Mouse (Mus musculus) kidney, postnatal 25 days (tissue): Measurements from ENCODE around the gene Olfr159.
"Not testable (repeated sequence)": the region's sequence is repeated elsewhere in the genome, so short reads cannot be mapped to it uniquely, and the experiment has no call there.

Experiments
- DNase-seq, 2 experiments: peaks; one replicate each; pipeline ENCODE4 v3.0.0; 2021; ENCODE audit warnings: mixed read lengths in 2 of 2

Olfr159 gene

DNA sequence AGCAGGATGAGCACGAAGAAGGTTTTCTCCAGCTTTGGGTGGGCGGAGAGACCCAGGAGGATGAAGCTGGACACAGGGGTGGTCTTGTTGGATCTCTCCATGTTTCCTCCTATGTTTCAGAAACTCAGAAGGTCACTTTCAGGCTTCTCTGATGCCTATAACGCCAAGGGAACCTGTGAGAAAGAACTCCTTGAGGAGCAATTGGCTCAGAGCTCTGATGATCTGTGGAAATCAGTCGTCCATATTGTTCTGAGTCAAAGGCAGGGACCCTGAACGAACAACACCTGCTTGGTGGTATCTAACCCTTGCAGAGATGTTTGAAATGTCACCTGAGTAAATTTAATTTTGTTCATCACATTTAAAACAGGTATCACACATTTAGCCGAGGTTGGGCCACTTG lies at the start of gene Olfr159:
Gene Olfr159 (minus strand): TSS at position 101 of the 400 bp plus-strand sequence.
- no peak for DNase-seq

GRCm38 (mm10) chr4:43798936-43799335 lies 28.1 kb upstream of the Olfr159 start:
- DNase-seq: no peak

GRCm38 (mm10) chr4:43795844-43796243 lies 25.0 kb upstream of the Olfr159 start:
- DNase-seq: not testable (repeated sequence)

- DNase-seq: no peak
Observed at GRCm38 (mm10) chr4:43795296-43795695, 24.5 kb upstream of the Olfr159 start.

DNA sequence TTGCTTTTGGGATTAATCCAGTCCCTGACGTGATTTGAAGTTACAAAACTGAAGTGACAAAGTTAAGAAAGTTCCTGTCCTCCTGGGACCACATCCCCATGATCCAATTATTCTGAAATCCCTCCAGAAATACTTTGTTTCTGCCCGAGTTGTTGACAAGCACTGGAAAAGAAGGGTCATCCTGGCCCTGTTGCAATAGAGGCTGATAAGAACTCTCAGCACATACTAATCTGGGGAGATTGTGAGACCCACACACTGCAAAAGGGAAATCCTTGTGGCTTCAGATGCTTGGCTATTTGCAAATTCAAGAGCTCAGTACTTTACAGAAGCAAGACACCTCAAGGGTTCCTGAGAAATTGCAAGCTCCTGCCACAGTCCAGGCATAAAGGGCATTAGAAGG lies 1.5 kb upstream of the Olfr159 start:
- no peak for DNase-seq

GRCm38 (mm10) chr4:43771626-43772025 lies 817 bp upstream of the Olfr159 start:
- no peak for DNase-seq

- DNase-seq: no peak
Observed at GRCm38 (mm10) chr4:43769374-43769773, 1.4 kb downstream of the Olfr159 start.

DNA sequence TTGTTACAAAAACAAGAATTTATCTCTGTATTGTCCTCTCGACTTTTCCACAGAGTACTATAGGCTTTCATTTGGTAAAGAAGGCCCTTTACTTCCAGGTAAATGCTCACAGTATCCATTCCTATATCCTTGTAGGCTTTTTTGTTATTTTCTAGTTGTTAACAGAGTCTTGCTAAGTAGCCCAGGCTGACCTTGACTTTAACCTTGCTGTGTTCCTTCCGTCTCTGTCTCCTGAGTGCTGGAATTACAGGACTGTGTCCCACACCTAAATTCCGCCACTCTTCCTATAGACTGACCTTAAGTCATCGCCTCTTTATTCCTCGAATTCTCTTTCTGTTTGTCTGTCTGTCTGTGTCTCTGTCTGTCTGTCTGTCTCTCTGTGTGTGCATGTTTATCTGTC lies 2.5 kb downstream of the Olfr159 start:
- no peak for DNase-seq

DNA sequence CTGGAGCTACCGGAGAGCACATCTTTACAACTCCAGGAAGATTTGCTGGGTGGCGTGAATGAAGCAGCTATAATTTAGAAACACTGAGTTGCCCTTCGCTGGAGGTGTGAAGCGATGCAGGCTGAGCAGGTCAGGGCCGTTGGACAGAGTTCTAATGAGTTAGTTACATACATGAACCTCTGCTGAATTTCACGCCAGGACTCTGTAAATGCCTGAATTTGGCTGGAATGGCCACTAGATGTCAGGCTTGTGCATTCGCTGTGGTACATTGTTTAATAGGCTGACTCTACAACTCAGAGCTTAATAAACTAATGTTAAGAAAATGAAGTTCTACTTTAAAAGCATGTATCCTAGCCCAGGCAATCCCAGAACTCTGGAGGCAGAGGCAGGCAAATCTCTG lies 7.4 kb downstream of the Olfr159 start:
- peak; percentile 47 to 78 for DNase-seq

GRCm38 (mm10) chr4:43761336-43761735 lies 9.5 kb downstream of the Olfr159 start:
- DNase-seq: no peak

GRCm38 (mm10) chr4:43760460-43760859 lies 10.3 kb downstream of the Olfr159 start:
- peak in 1 of 2 experiments; percentile 58 for DNase-seq

DNA sequence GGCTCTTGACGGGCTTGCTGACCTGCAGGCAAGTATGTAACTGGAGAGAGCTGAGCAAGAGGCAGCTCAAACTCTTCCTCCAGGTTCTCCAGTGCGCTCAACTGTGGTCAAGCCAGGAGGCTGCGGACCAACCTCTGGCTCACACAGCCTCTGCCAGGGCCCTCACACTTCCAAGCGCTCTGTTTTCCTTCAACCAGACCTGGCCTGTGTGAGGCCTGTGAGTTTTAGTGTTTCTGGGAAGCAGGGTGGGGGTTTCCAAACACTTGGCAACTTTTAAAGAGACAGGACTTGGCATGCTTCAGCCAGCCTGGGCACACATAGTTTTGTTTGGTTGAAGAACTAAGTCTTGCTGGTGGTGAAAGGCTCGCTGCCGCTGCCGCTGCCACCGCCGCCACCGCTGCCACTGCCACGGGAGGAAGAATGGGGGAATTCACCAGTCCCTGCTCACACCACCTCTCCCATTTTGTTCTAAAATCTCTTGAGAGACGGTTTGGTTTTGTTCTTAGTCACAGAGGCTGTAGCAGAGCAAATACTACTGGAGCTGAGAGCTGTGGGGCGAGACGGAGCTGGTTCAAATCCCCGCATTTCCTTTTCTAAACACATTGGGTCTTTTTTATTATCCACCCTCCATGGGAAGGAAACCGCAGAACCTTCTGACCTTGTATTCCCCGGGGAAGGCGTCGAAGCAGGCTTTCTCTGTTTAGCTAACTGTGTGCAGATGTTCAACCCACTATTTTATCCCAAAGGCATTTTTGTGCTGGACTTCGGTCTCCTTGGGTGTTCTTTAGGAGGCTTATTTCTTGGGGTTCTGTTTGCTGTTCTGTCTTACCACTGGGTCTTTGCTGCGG lies 11.0 kb downstream of the Olfr159 start:
- DNase-seq: peak in 1 of 2 experiments; percentile 26

GRCm38 (mm10) chr4:43757213-43757612 lies 13.6 kb downstream of the Olfr159 start:
- no peak for DNase-seq

- peak in 1 of 2 experiments; percentile 41 for DNase-seq
Observed at GRCm38 (mm10) chr4:43745187-43745586, 25.6 kb downstream of the Olfr159 start.

GRCm38 (mm10) chr4:43743099-43743498 lies 27.7 kb downstream of the Olfr159 start:
- peak in 1 of 2 experiments; percentile 32 for DNase-seq

DNA sequence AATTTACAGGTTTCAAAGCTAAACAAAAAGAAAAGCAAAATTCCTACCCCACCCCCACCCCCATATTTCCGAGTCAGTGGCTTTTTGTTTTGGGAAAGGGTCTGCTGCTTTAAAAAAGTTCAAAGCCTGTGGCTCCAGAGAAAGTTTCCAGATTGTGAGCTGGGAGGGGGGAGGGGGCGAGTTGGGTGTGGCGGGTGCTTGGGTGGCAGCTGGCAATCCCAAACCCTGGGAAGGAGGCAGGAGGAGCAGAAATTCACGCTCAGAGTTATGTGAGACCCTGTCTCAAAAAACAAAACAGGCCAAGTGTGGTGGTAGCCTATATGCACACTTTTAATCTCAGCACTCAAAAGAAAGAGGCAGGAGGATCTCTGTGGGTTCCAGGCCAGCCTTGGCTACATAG lies 28.2 kb downstream of the Olfr159 start:
- no peak for DNase-seq

DNA sequence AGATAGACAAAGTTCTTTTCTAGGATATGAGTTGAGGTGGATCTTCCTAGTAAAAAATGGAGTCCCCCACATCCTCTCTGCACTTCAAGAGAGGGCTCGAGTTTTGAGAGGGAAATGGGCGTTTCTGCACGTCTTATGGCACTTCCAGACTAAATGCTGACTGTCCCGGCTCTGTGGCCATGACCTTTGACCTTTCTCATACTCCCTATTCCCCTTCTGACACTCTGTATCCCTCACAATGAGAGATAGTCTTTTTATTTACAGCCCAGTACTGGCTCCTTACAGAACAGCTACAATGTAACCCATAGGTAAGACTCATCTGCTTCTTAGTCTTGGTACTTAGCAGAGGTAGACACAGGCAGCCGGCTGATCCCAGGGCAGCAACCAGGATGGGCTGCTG lies 29.3 kb downstream of the Olfr159 start:
- no peak for DNase-seq

DNA sequence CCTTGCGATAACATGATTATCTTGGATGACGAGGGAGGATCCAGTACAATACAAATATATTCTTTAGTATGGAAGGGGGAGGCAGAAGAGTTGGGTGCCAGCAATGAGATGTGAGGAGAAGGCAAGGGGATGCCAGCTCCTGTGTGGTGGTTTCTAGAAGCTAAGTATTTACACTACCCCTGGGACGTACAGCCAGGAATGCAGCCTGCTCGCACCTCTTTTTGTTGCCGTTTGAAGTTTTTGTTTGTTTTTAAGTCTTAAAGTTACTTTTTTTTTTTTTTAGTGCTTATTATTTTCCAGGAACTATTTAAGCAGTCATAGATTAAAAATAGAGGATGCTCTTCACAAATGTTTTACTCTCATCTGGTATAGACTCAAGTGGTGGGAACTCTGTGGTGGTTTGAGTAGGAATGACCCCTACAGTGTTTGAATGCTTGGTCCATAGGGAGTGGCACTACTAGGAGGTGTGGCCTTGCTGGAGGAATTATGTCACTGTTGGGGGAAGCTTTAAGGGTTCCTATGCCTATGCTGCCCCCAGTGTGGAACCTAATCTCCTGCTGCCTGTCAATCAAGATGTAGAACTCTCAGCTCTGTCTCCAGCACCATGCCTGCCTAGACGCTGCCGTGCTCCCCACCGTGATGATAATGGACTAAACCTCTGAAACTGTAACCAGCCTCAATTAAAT lies 31.7 kb downstream of the Olfr159 start:
- DNase-seq: no peak

DNA sequence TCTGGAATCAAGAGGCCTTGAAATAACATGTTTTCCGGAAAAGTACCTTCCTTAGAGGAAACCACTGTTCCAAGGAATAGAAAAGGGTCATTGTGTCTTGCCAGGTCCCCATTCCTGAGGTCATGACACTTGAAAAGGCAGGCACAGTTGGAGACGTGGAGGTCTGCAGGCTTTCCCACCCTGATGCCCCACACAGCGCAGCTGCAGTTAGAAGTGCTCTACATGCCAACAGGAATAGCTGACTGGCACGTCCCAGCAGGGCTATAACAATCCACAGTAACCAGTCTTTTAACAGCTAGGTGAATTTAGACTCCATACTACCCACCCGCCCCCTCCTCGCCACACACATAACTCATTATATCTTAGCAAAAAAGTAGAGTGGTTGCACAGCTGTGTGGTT lies 33.7 kb downstream of the Olfr159 start:
- DNase-seq: no peak

DNA sequence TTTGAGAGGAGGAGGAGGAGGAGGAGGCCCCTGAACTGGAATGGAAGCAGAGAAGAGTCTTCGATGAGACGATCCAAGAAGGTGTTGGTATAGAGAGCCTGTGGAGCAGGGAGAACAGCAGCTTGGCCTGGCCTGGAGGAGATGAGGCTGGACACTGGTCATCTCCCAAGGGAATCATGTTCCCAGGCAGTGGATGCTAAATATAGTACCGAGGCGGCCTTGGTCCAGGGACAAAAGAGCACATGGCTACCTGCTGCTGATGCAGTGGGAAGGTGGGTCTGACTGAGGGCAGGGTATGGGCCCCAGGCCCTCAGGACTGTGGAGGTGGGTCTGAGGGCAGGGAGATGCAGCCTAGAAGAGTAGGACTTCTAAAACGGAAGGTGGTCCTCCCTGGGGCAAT lies 37.6 kb downstream of the Olfr159 start:
- no peak for DNase-seq

DNA sequence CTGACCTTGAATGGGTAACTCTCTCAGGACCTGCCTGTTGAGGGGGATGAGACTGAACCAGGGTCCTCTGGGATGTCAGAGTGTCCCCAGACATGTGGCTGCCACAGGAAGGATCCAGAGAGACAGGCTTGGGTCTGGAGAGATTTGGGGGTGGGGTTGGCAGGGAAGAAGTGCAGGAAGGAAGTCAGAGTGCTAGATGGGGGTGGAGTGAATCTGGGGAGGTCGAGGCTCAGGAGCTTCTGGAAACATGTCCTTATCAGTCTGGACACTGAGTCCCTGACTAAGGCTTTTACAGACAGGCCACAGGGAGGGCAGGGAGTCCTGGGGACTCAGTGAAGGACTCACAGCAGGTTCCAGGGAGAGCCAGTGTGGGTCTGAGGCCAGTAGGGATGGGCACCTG lies 38.6 kb downstream of the Olfr159 start:
- DNase-seq: no peak

- no peak for DNase-seq
Observed at GRCm38 (mm10) chr4:43730750-43731297, 40.0 kb downstream of the Olfr159 start.

- DNase-seq: peak; percentile 70 to 86
Observed at GRCm38 (mm10) chr4:43729794-43730550, 40.8 kb downstream of the Olfr159 start, which contains the start of gene Spaar. Gene Spaar (plus strand): TSS chr4:43730034.
